ENCODE assay signal across 9 mouse cellular contexts in genomic region chr5:134421061-134421460, GRCm38 (mm10). TPM values are rescaled to one million over a fixed set of nuclear protein-coding genes. Genes with fewer than 3 reads are reported as not detected.
DNase-seq lines count a peak whose midpoint lies in the region; ATAC-seq and TF ChIP-seq lines count a peak whose summit lies in the region.
"Had no signal": no experiment of that assay in that cellular context is flagged by ENCODE, and none has a peak within 500 bp of the region (broad histone marks: within the 10 kb centered on the region; RNA-seq: fewer than 3 reads in every experiment).

No protein-coding gene starts in this region.

- H3K36me3 ChIP-seq in forebrain, postnatal 0 days (ENCODE audit: insufficient read depth): peaks cover 3% of the 10 kb centered on the region; the same call in 1 of the 2 replicates
- no peaks in the 10 kb centered on the region for H3K36me3 ChIP-seq in forebrain, embryonic 16.5 days (ENCODE audit: control insufficient read depth, insufficient read depth)

- H3K9ac ChIP-seq in forebrain, postnatal 0 days: no peak overlapping the region
- no peak overlapping the region for H3K9ac ChIP-seq in forebrain, embryonic 16.5 days (replicated peaks; ENCODE audit: low read depth, low read length)
- H3K9ac ChIP-seq: liver, embryonic 14.5 days had no signal

- no peaks in the 10 kb centered on the region for H3K9me3 ChIP-seq in forebrain, postnatal 0 days (ENCODE audit: low read length)
- peaks cover 4% of the 10 kb centered on the region for H3K9me3 ChIP-seq in forebrain, embryonic 16.5 days (ENCODE audit: control insufficient read depth, low read length)

- H3K4me1 ChIP-seq in forebrain, postnatal 0 days (ENCODE audit: insufficient read depth): no peaks in the 10 kb centered on the region
- H3K4me1 ChIP-seq in forebrain, embryonic 16.5 days (replicated peaks; ENCODE audit: control insufficient read depth, insufficient read depth, low read length): 0 out of 2 replicates have a peak, but pooled peaks cover 4% of the 10 kb centered on the region

- intact Hi-C loops in left cerebral cortex, postnatal 36 days (cut with DNase I): no loop called here

- TF ChIP-seq CTCF in forebrain, postnatal 0 days (IDR thresholded peaks at IDR 0.05; ENCODE audit: low read depth): no peak

- H3K4me3 ChIP-seq in forebrain, postnatal 0 days (ENCODE audit: low read depth, low read length): no peak overlapping the region
- no peak overlapping the region for H3K4me3 ChIP-seq in forebrain, embryonic 16.5 days (replicated peaks; ENCODE audit: low read length)

- H3K4me2 ChIP-seq in forebrain, postnatal 0 days (ENCODE audit: low read depth): no peak overlapping the region
- no peak overlapping the region for H3K4me2 ChIP-seq in forebrain, embryonic 16.5 days (ENCODE audit: low read length)

- DNase-seq in forebrain, postnatal 0 days: peak; percentile 14
- peak; percentile 76 for DNase-seq in adrenal gland, postnatal 14 days
- DNase-seq in gastrocnemius, postnatal 10 days: peak; percentile 61
- DNase-seq in kidney, postnatal 14 days: peak; percentile 37
- DNase-seq in left cerebral cortex, postnatal 36 days (ENCODE audit: low spot score in 2 of 2): no peak
- no peak for DNase-seq in thymus, postnatal 4 days
- DNase-seq in thymus, postnatal 25 days: no peak

- no peak for ATAC-seq in forebrain, postnatal 0 days
- no peak for ATAC-seq in forebrain, embryonic 16.5 days

- 66% methylated on average over 9 of the region's 9 CpGs for WGBS in forebrain, postnatal 0 days
- 71% methylated on average over 9 of the region's 9 CpGs for WGBS in forebrain, embryonic 16.5 days

- H3K27me3 ChIP-seq in forebrain, postnatal 0 days (ENCODE audit: insufficient read depth, low read length): no peaks in the 10 kb centered on the region
- H3K27me3 ChIP-seq in forebrain, embryonic 16.5 days (replicated peaks; ENCODE audit: control insufficient read depth, insufficient read depth, low read length): no peaks in the 10 kb centered on the region

- no peak overlapping the region for H3K27ac ChIP-seq in forebrain, postnatal 0 days (ENCODE audit: low read depth, low read length)
- H3K27ac ChIP-seq in forebrain, embryonic 16.5 days (ENCODE audit: low read length): no peak overlapping the region
- H3K27ac ChIP-seq: liver, embryonic 14.5 days had no signal

RNA-seq across cellular contexts. Expression of gene Gtf2ird1, which starts 35.5 kb away (rescaled TPM):
- 33.9 and 47.1 TPM in 2 replicates for total RNA-seq in forebrain, postnatal 0 days (2014; rRNA removed)
- 41.2 and 53.6 TPM in 2 replicates for polyA plus RNA-seq in forebrain, postnatal 0 days (2015; fragmentation: Nextera tagmentation; extraction: Ambion mirVana)
- 83.9 and 96.6 TPM in 2 replicates for polyA plus RNA-seq in forebrain, embryonic 16.5 days (2015; fragmentation: Nextera tagmentation; extraction: Ambion mirVana)
- 61.7 and 69.6 TPM in 2 replicates for total RNA-seq in adrenal gland, postnatal 14 days (2021)
- 10 to 100 TPM; 19.9 to 29.2 TPM for total RNA-seq in gastrocnemius, postnatal 10 days (2021)
- total RNA-seq in left cerebral cortex, postnatal 36 days (2021): 10 to 100 TPM; 38.5 to 57.8 TPM

Comparison
In these comparisons a context has a peak if more than half of its experiments do, and no peak if none do; other contexts are left out.
1. DNase-seq: peak in forebrain, postnatal 0 days (single experiment), adrenal gland, postnatal 14 days (single experiment), gastrocnemius, postnatal 10 days (single experiment) and kidney, postnatal 14 days (single experiment); none in left cerebral cortex, postnatal 36 days (0 of 2), thymus, postnatal 4 days (single experiment) and thymus, postnatal 25 days (single experiment).